Mouse (Mus musculus) spleen, postnatal 14 days (tissue): ENCODE results near the gene Tmem145.
A peak's percentile ranks its signal among the peaks of the same experiment; 100 is the strongest.
"Not testable (repeated sequence)": the region's sequence is repeated elsewhere in the genome, so short reads cannot be mapped to it uniquely, and the experiment has no call there.

Experiments
- DNase-seq, 2 experiments: peaks; one replicate each; pipeline ENCODE4 v3.0.0; 2021 to 2022; ENCODE audit warnings: low spot score in 2 of 2

Tmem145 gene

GRCm38 (mm10) chr7:25317446-25317999 is 11.6 kb downstream of the Tmem145 start:
- no peak for DNase-seq

GRCm38 (mm10) chr7:25322058-25322484 is 16.2 kb downstream of the Tmem145 start:
- DNase-seq, result no peak

DNA sequence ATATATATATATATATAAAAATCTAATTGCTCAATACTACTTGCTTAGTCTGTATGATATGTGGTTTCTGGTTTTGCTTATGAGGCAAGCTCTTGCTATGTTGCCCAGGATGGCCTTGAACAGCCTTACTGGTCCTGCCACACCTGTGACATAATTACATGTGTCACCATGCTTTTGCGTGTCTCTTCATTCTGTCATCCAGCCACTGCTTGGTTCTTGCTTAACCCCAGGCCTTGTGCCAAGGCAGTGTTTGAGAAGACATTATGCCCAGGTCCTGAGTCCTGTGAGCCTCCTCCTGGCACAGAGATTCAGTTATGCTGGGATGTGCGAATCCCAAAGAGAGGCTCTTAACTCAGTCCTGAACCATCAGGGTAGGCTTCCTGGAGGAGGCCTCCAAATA is 17.3 kb downstream of the Tmem145 start:
- no peak for DNase-seq

DNA sequence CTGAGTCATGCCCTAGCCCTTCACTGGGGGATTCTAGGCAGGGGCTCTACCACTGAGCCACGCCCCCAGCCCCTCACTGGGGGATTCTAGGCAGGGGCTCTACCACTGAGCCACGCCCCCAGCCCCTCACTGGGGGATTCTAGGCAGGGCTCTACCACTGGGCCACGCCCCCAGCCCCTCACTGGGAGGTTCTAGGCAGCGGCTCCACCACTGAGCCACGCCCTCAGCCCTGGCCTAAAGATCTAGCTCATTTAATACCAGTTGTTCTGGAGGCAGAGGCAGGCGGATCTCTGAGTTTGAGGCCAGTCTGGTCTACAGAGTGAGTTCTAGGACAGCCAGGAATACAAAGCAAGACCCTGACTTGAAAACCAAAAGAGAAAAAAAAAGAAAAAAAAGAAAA is 19.5 kb downstream of the Tmem145 start:
- DNase-seq, result not testable (repeated sequence)

- DNase-seq, result no peak
Observed at GRCm38 (mm10) chr7:25326233-25326632, 20.3 kb downstream of the Tmem145 start.

- peak; percentile 55 to 69 for DNase-seq
Observed at GRCm38 (mm10) chr7:25333596-25334307, 27.8 kb downstream of the Tmem145 start.

- DNase-seq, result no peak
Observed at GRCm38 (mm10) chr7:25334472-25334871, 28.6 kb downstream of the Tmem145 start.

DNA sequence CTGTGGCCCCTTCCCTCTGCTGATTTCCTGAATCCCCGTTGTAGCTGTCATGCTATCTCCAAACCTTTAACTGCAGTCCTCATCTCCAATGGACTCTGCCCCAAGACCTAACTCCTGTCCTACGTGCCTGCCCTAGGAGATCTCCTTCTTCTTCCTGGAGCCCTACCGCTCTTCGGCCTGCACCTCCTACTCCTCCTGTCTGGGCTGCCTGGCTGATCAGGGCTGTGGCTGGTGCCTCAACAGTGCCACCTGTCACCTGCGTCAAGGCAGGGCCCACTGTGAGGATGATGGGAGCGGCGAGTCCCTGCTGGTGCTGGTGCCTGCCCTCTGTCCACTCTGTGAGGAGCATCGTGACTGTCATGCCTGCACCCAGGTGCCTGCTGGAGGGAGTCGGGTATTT is 33.4 kb downstream of the Tmem145 start:
- DNase-seq, result no peak

DNA sequence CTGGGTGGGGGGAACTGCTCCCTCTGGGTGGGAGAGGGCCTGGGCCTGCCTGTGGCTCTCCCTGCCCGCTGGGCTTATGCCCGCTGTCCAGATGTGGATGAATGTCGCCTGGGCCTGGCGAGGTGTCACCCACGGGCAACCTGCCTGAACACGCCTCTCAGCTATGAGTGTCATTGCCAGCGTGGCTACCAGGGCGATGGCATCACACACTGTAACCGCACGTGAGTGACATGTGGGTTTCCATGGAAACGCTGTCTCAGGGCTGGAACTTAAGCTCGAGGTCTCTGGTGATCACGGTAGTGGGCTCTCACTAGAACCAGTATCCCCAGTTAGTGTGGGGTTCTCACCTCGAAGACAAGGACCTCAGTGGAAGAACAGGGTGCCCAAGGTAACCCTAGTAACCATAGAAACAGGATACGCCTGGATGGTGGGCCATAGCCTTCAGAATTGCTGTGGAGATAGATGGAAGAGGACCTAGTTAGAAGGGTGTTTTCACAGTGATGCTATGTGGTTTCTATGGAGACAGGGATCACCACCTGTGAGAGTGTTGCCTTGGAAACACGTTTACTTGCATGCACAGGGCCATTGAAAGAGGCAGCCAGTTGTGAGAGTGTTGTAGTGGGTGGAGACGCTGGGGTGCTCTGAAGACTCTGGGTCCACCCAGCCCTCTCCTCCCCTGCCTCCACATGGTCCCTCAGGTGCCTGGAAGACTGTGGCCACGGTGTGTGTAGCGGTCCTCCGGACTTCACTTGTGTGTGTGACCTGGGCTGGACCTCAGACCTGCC is 35.3 kb downstream of the Tmem145 start:
- DNase-seq, result no peak

DNA sequence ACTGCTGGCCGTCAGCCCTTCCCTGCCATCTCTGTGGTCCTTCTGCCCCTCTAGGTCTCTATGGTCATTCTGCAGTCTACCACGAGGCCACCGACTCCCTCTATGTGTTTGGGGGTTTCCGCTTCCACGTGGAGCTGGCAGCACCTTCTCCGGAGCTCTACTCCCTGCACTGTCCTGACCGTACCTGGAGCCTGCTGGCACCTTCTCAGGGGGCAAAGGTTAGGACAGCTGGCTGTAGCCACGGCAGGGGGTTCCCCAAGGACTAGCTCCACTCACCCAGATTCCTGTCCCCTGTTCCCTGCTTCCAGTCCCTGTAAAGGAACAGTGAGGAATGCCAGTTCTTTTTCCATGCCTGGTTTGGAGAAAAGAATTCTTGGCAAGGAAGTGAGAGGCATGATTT is 43.0 kb downstream of the Tmem145 start:
- DNase-seq, result no peak

- DNase-seq, result no peak
Observed at GRCm38 (mm10) chr7:25358721-25359206, 52.9 kb downstream of the Tmem145 start.

DNA sequence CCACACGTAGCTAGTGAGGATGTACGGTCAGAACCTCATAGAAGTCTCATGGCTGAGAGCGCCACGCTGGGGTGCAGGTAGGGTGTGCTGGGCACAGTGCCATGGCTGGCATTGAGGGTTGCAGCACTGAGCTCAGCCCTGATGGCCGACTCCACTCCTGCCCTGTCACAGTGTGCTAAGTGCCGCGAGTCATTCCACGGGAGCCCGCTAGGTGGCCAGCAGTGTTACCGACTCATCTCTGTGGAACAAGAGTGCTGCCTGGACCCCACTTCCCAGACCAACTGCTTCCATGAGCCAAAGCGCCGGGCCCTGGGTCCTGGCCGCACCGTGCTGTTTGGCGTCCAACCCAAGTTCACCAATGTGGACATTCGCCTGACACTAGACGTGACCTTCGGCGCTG is 57.2 kb downstream of the Tmem145 start:
- DNase-seq, result no peak

DNA sequence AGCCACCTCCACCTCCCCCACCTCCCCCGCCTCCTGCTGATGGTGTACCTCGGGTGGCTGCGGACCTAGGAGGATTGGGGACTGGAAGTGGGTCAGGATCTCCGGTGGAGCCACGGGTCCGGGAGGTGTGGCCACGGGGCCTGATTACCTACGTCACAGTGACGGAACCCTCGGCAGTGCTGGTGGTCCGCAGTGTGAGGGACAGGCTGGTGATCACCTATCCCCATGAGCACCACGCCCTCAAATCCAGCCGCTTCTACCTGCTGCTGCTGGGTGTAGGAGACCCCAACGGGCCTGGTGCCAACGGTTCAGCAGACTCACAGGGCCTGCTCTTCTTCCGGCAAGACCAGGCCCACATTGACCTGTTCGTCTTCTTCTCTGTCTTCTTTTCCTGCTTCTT is 57.7 kb downstream of the Tmem145 start:
- no peak for DNase-seq
